Mouse (Mus musculus) ovary, adult 2 months (tissue): ENCODE data around the gene Dvl1. TPM values are rescaled to one million over a fixed set of nuclear protein-coding genes. Genes with fewer than 3 reads are reported as not detected.

Experiments used
- polyA plus RNA-seq: library from polyadenylated mRNA; depleted of rRNA; stranded (reverse); fragments of >200 nt; gene quantifications from 2 replicates; pipeline ENCODE4 v1.2.3, GENCODE M21; 2012; rRNA removed

The Dvl1 gene
- polyA plus RNA-seq, result 237 and 243 TPM in 2 replicates

GRCm38 (mm10) chr4:155846871-155847578 is at the start of gene Dvl1:
Dvl1 (plus strand) TSS chr4:155847402.

GRCm38 (mm10) chr4:155802741-155803339 is 44.4 kb upstream of the Dvl1 start, which contains the start of gene Mrpl20:
Mrpl20 (plus strand) TSS chr4:155802878.

GRCm38 (mm10) chr4:155811929-155812664 is 35.1 kb upstream of the Dvl1 start, which contains the start of gene Ccnl2:
Ccnl2 (plus strand) TSS chr4:155812489.

GRCm38 (mm10) chr4:155831205-155831766 is 15.9 kb upstream of the Dvl1 start, which contains the start of gene Aurkaip1:
Aurkaip1 (plus strand) TSS chr4:155831272.

GRCm38 (mm10) chr4:155839483-155839910 is 7.7 kb upstream of the Dvl1 start, which contains the start of gene Mxra8:
Mxra8 (plus strand) TSS chr4:155839680.

GRCm38 (mm10) chr4:155863001-155863400 is 15.8 kb downstream of the Dvl1 start, which contains the start of gene Tas1r3:
Tas1r3 (minus strand) TSS chr4:155863362.

GRCm38 (mm10) chr4:155869317-155870033 is 22.3 kb downstream of the Dvl1 start, which contains the start of the genes Cptp and Ints11:
Cptp (minus strand) TSS chr4:155869440.
Ints11 (plus strand) TSS chr4:155869546.

GRCm38 (mm10) chr4:155891551-155892001 is 44.4 kb downstream of the Dvl1 start, which contains the start of the genes Pusl1 and Acap3:
Pusl1 (minus strand) TSS chr4:155891781.
Acap3 (plus strand) TSS chr4:155891822.

Other genes starting within 250 kb of the Dvl1 start
- 10.1 and 12.7 TPM in 2 replicates for gene Slc35e2, start 246.0 kb upstream of the Dvl1 start, polyA plus RNA-seq
- gene Cdk11b, start 222.5 kb upstream of the Dvl1 start, polyA plus RNA-seq, result 14.6 and 18.3 TPM in 2 replicates
- gene Gm10563, start 202.0 kb upstream of the Dvl1 start, polyA plus RNA-seq, result not detected in 2 replicates
- gene Mmp23, start 194.0 kb upstream of the Dvl1 start, polyA plus RNA-seq, result 270 and 504 TPM in 2 replicates
- 183 and 185 TPM in 2 replicates for gene Mib2, start 178.2 kb upstream of the Dvl1 start, polyA plus RNA-seq
- gene Fndc10, start 153.1 kb upstream of the Dvl1 start, polyA plus RNA-seq, result 119 and 120 TPM in 2 replicates
- gene Ssu72, start 142.6 kb upstream of the Dvl1 start, polyA plus RNA-seq, result 155 and 186 TPM in 2 replicates
- 4.8 and 6.1 TPM in 2 replicates for gene Tmem240, start 112.6 kb upstream of the Dvl1 start, polyA plus RNA-seq
- gene Atad3a, start 86.3 kb upstream of the Dvl1 start, polyA plus RNA-seq, result 164 and 228 TPM in 2 replicates
- 38.0 and 45.5 TPM in 2 replicates for gene Vwa1, start 72.7 kb upstream of the Dvl1 start, polyA plus RNA-seq
- gene Tmem88b, start 61.5 kb upstream of the Dvl1 start, polyA plus RNA-seq, result 0.81 and 0.84 TPM in 2 replicates
- 7.0 and 7.3 TPM in 2 replicates for gene Ankrd65, start 57.0 kb upstream of the Dvl1 start, polyA plus RNA-seq
- gene Mrpl20, start 44.5 kb upstream of the Dvl1 start, polyA plus RNA-seq, result 47.9 and 50.3 TPM in 2 replicates
- gene Ccnl2, start 34.9 kb upstream of the Dvl1 start, polyA plus RNA-seq, result 79.1 and 80.1 TPM in 2 replicates
- gene Aurkaip1, start 16.1 kb upstream of the Dvl1 start, polyA plus RNA-seq, result 206 and 229 TPM in 2 replicates
- 550 and 561 TPM in 2 replicates for gene Mxra8, start 7.7 kb upstream of the Dvl1 start, polyA plus RNA-seq
- gene Tas1r3, start 16.0 kb downstream of the Dvl1 start, polyA plus RNA-seq, result 1.3 and 1.4 TPM in 2 replicates
- gene Cptp, start 22.0 kb downstream of the Dvl1 start, polyA plus RNA-seq, result 43.1 and 47.1 TPM in 2 replicates
- 49.6 and 63.3 TPM in 2 replicates for gene Ints11, start 22.1 kb downstream of the Dvl1 start, polyA plus RNA-seq
- 142 and 148 TPM in 2 replicates for gene Pusl1, start 44.4 kb downstream of the Dvl1 start, polyA plus RNA-seq
- gene Acap3, start 44.4 kb downstream of the Dvl1 start, polyA plus RNA-seq, result 47.6 and 51.6 TPM in 2 replicates
- 132 and 145 TPM in 2 replicates for gene Ube2j2, start 96.4 kb downstream of the Dvl1 start, polyA plus RNA-seq
- gene C1qtnf12, start 114.9 kb downstream of the Dvl1 start, polyA plus RNA-seq, result 68.8 and 73.0 TPM in 2 replicates
- gene B3galt6, start 145.2 kb downstream of the Dvl1 start, polyA plus RNA-seq, result 24.3 and 26.5 TPM in 2 replicates
- gene Sdf4, start 145.5 kb downstream of the Dvl1 start, polyA plus RNA-seq, result 48.7 and 65.1 TPM in 2 replicates
- 3.9 and 6.8 TPM in 2 replicates for gene Tnfrsf4, start 166.4 kb downstream of the Dvl1 start, polyA plus RNA-seq
- gene Tnfrsf18, start 178.8 kb downstream of the Dvl1 start, polyA plus RNA-seq, result 1.3 and 2.4 TPM in 2 replicates
- gene Ttll10, start 212.0 kb downstream of the Dvl1 start, polyA plus RNA-seq, result 12.9 and 21.0 TPM in 2 replicates